Mouse (Mus musculus): ENCODE results near the gene Gm13287. TPM values are rescaled to one million over a fixed set of nuclear protein-coding genes. Genes with fewer than 3 reads are reported as not detected.
"Not testable (repeated sequence)": the region's sequence is repeated elsewhere in the genome, so short reads cannot be mapped to it uniquely, and the experiment has no call there.

The Gm13287 gene
- total RNA-seq, 2 experiments from 2014 or later, result not detected

DNA sequence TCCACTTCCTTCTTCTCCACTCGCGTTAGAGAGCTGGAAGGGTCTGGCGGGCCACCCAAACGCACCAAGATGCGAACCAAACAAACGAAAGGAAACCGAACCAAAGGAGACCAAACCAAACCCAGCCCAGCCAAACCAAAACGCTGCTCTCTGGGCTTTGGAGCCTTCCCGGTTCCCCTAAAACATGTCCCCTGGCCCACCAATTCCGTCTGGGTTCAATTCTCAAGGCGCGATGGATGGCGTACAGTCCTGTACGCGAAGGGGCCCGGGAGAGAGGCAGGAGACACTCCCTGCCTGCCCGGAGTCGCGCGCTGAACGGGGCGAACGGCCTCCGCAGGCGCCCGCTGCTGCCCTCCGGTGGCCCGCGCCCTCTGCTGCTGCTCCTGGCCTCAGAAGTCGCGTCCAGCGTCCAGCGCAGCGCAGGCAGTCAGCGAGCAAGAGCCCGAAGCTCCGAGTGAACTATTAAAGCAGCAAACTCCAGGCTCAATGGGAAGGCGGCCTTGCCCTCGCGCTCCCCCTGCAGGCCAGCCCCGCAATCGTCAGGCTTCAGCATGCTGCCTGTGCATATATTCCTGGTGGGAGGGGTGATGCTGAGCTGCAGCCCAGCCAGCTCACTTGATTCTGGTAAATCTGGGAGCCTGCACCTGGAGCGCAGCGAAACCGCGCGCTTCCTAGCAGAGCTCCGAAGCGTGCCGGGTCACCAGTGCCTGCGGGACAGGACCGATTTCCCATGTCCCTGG is 8.9 kb upstream of the Gm13287 start, which contains the start of gene Gm13275:
TSS of gene Gm13275 (plus strand) at position 552 of the 740 bp plus-strand sequence.
- DNase-seq (ENCODE audit: extremely low spot score in 1 of 2, low spot score in 1 of 2), result peak; percentile 56 to 73

DNA sequence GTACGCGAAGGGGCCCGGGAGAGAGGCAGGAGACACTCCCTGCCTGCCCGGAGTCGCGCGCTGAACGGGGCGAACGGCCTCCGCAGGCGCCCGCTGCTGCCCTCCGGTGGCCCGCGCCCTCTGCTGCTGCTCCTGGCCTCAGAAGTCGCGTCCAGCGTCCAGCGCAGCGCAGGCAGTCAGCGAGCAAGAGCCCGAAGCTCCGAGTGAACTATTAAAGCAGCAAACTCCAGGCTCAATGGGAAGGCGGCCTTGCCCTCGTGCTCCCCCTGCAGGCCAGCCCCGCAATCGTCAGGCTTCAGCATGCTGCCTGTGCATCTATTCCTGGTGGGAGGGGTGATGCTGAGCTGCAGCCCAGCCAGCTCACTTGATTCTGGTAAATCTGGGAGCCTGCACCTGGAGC is 6.0 kb upstream of the Gm13287 start, which contains the start of gene Gm13279:
TSS of gene Gm13279 (plus strand) at position 301 of the 400 bp plus-strand sequence.
- DNase-seq (ENCODE audit: extremely low spot score in 1 of 2, low spot score in 1 of 2), result not testable (repeated sequence)

- DNase-seq (ENCODE audit: extremely low spot score in 1 of 2, low spot score in 1 of 2), result not testable (repeated sequence)
Observed at GRCm38 (mm10) chr4:88799365-88799764, 3.7 kb upstream of the Gm13287 start, which contains the start of gene Gm13285. Gene Gm13285, plus strand, starts transcription at chr4:88799665.

GRCm38 (mm10) chr4:88805231-88805630 is 2.2 kb downstream of the Gm13287 start, which contains the start of gene Gm13288:
Gene Gm13288, plus strand, starts transcription at chr4:88805531.
- DNase-seq (ENCODE audit: extremely low spot score in 1 of 2, low spot score in 1 of 2), result not testable (repeated sequence)

- DNase-seq (ENCODE audit: extremely low spot score in 1 of 2, low spot score in 1 of 2), result not testable (repeated sequence)
Observed at GRCm38 (mm10) chr4:88805761-88806160, 2.7 kb downstream of the Gm13287 start.

DNA sequence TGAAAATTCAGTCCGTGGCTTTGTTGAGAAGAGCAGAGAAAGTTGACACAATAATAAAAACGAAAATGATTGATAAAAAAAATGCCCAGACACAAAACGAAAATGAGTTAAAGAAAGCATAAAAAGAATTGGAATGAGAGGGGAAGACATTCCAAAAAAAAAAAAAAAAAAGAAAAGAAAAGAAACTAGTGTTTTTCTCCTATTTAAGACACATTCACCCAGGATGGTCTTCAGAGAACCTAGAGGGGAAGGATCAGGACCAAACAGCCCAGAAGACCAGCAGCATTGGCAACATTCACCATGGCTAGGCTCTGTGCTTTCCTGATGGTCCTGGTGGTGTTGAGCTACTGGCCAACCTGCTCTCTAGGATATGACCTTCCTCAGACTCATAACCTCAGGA is 12.9 kb downstream of the Gm13287 start, which contains the start of gene Ifna7:
TSS of gene Ifna7 (plus strand) at position 301 of the 400 bp plus-strand sequence.
- no peak for DNase-seq (ENCODE audit: extremely low spot score in 1 of 2, low spot score in 1 of 2)

DNA sequence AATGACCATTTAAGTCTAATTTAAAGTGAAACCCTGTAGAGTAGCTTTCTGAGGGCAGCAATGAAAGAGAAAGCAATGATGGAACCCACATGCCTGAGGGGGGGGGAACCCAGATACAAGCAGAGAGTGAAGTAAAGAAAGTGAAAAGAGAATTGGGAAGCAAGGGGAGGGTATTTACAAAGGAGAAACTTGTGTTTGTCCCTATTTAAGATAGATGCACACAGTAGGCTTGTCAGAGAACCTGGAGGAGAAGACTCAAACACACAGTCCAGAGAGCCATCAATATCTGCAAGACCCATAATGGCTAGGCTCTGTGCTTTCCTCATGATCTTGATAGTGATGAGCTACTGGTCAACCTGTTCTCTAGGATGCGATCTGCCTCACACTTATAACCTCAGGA is 16.6 kb downstream of the Gm13287 start, which contains the start of gene Ifna11:
TSS of gene Ifna11 (plus strand) at position 301 of the 400 bp plus-strand sequence.
- no peak for DNase-seq (ENCODE audit: extremely low spot score in 1 of 2, low spot score in 1 of 2)

- DNase-seq (ENCODE audit: extremely low spot score in 1 of 2, low spot score in 1 of 2), result peak in 1 of 2 experiments; percentile 27
Observed at GRCm38 (mm10) chr4:88822995-88823394, 19.9 kb downstream of the Gm13287 start.

DNA sequence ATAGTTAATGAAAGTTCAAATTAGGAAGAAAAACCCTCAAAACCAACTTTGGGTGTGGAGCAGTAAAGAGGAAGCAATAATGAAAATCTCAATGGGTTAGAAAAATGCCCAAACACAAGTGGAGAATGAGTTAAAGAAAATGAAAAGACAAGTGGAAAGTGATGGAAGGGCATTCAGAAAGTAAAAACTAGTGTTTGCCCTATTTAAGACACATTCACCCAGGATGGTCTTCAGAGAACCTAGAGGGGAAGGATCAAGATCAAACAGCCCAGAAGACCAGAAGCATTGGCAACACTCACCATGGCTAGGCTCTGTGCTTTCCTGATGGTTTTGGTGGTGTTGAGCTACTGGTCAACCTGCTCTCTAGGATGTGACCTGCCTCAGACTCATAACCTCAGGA is 24.1 kb downstream of the Gm13287 start, which contains the start of gene Ifna6:
TSS of gene Ifna6 (plus strand) at position 301 of the 400 bp plus-strand sequence.
- DNase-seq (ENCODE audit: extremely low spot score in 1 of 2, low spot score in 1 of 2), result not testable (repeated sequence)

DNA sequence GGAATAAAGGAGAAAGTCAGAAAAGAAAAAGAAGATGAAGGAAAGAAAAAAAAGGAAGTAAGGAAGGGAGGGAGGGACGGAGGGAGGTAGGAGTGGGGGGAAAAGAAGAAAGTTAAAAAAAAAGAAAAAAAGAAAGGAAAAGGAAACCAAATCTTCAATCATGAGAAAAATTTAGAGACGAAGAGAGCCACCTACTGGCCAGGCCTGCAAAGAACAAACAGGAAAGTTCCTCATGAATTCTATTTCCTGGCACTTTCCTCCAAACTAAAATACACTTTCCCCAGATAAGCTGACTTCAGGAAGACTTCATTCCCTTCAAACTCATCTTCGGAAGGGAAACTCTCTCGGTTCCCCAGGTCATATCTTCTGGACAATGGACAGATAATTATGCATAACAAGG is 27.5 kb downstream of the Gm13287 start:
- peak; percentile 13 to 53 for DNase-seq (ENCODE audit: extremely low spot score in 1 of 2, low spot score in 1 of 2)

DNA sequence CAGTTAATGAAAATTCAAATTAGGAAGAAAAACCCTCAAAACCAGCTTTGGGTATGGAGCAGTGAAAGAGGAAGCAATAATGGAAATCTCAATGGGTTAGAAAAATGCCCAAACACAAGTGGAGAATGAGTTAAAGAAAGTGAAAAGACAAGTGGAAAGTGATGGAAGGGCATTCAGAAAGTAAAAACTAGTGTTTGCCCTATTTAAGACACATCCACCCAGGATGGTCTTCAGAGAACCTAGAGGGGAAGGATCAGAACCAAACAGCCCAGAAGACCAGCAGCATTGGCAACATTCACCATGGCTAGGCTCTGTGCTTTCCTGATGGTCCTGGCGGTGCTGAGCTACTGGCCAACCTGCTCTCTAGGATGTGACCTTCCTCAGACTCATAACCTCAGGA is 32.2 kb downstream of the Gm13287 start, which contains the start of gene Ifna5:
TSS of gene Ifna5 (plus strand) at position 301 of the 400 bp plus-strand sequence.
- not testable (repeated sequence) for DNase-seq (ENCODE audit: extremely low spot score in 1 of 2, low spot score in 1 of 2)

DNA sequence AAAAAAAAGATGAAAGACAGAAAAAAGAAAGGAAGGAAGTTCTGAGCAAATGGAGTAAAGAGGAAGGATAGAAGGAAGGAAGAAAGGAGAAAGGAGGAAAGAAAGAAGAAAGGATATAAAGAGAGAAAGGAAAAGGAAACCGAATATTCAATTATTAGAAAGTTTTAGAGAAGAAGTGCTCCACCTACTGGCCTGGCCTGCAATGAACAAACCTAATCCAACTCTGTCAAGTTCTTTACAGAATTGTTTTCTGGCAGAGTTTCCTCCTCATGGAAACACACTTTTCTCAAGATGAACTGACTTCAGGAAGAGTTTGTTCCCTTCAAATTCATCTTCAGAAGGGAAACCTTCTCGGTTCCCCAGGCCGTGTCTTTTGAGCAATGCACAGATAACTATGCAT is 35.8 kb downstream of the Gm13287 start:
- DNase-seq (ENCODE audit: extremely low spot score in 1 of 2, low spot score in 1 of 2), result peak in 1 of 2 experiments; percentile 13

GRCm38 (mm10) chr4:88840058-88840457 is 37.0 kb downstream of the Gm13287 start:
- DNase-seq (ENCODE audit: extremely low spot score in 1 of 2, low spot score in 1 of 2), result no peak

DNA sequence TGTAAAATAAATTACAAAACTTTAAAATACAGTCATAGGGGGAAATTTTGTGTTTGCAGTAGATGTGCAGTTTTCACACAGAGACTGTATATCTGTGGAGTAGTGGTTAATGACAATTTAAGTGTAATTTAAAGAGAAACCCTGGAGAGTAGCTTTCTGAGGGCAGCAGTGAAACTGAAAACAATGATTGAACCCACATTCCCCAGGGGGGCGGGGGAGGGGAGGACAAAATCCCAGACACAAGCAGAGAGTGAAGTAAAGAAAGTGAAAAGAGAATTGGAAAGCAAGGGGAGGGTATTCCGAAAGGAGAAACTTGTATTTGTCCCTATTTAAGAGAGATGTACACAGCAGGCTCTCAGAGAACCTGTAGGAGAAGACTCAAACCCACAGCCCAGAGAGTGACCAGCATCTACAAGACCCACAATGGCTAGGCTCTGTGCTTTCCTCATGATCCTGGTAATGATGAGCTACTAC is 38.4 kb downstream of the Gm13287 start, which contains the start of gene Ifna4:
TSS of gene Ifna4 (plus strand) at position 424 of the 474 bp plus-strand sequence.
- no peak for DNase-seq (ENCODE audit: extremely low spot score in 1 of 2, low spot score in 1 of 2)

GRCm38 (mm10) chr4:88845334-88845733 is 42.3 kb downstream of the Gm13287 start:
- DNase-seq (ENCODE audit: extremely low spot score in 1 of 2, low spot score in 1 of 2), result no peak

GRCm38 (mm10) chr4:88849698-88850097 is 46.6 kb downstream of the Gm13287 start, which contains the start of gene Ifna1:
Gene Ifna1, plus strand, starts transcription at chr4:88850087.
- DNase-seq (ENCODE audit: extremely low spot score in 1 of 2, low spot score in 1 of 2), result no peak

DNA sequence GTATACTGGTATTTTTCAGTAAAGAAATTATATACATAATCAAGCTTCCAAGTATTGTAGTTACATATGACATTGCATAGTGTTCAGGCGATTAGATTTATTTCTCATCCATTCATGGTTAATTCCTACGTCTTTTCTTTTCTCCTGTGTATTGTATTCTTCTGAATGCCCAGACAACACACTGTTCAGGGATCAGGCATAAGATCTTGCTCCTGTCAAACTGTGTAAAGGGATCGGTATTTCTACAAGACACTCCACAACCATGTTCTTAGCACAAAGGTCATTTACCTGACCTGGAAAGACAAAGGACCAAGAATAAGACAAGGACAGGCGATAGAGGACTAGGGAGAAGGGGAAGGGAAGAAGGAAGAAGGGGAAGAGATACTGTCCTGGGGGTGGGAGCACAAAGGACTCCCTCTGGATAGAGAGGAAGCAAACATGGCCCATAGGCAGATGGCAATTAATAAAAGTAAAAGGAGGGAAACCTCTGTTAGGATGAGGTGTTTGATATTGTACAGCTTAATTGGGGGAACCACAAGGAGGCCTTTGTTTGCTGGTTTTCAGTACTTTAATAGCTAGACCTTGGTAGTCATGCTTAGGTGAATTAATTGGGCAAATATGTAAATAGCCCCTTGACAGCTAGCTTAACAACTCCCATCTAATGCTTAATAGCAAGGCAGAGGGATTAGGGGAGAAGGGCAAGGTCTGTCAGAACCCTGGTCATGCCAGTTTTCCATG is 48.1 kb downstream of the Gm13287 start:
- no peak for DNase-seq (ENCODE audit: extremely low spot score in 1 of 2, low spot score in 1 of 2)
